Mouse (Mus musculus): Measurements from ENCODE around the gene Gm49721. TPM values are rescaled to one million over a fixed set of nuclear protein-coding genes. Genes with fewer than 3 reads are reported as not detected.
"Not testable (repeated sequence)": the region's sequence is repeated elsewhere in the genome, so short reads cannot be mapped to it uniquely, and the experiment has no call there.

The Gm49721 gene
- total and polyA plus RNA-seq, 2 experiments from 2014 or later: 0.13 to 0.19 TPM

DNA sequence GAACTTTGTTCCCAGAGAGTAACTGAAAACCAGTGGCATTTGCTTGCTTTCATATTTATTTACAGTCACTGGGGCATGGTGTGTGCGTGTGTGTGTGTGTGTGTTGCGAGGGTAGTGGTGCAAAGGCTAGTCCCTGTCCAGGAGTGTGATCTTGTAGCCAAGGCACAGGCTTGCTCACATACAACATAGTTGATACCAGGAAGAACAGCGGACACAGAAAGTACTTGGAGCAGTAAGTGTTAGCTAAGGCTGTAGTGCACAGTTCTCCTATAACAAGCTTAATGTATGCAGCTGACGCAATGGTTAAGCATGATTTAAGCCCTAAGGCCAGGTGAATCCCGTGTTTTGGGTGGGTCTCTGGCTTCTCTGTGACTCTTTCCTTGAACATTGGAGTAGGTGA, 676 bp downstream of the Gm49721 start:
- not testable (repeated sequence) for DNase-seq; H3K9ac ChIP-seq; H3K36me3 ChIP-seq (ENCODE audit: insufficient read depth); H3K27ac ChIP-seq (ENCODE audit: low read depth, low read length); H3K27me3 ChIP-seq (ENCODE audit: insufficient read depth, low read length); ATAC-seq; H3K9me3 ChIP-seq (ENCODE audit: low read length); H3K4me1 ChIP-seq (ENCODE audit: insufficient read depth)
- peak overlapping the region; percentile 65 for H3K4me2 ChIP-seq (ENCODE audit: low read depth)
- WGBS: 7% methylated on average over 4 of the region's 5 CpGs
- H3K4me3 ChIP-seq (ENCODE audit: low read depth, low read length): peak overlapping the region; percentile 39

GRCm38 (mm10) chr17:6980144-6980543, 1.4 kb downstream of the Gm49721 start:
- not testable (repeated sequence) for DNase-seq; H3K9me3 ChIP-seq (ENCODE audit: low read length); H3K27me3 ChIP-seq (ENCODE audit: insufficient read depth, low read length); H3K4me1 ChIP-seq (ENCODE audit: insufficient read depth); ATAC-seq; H3K9ac ChIP-seq; H3K4me3 ChIP-seq (ENCODE audit: low read depth, low read length); H3K27ac ChIP-seq (ENCODE audit: low read depth, low read length); H3K4me2 ChIP-seq (ENCODE audit: low read depth); H3K36me3 ChIP-seq (ENCODE audit: insufficient read depth)
- 98% methylated on average over 5 of the region's 8 CpGs for WGBS

DNA sequence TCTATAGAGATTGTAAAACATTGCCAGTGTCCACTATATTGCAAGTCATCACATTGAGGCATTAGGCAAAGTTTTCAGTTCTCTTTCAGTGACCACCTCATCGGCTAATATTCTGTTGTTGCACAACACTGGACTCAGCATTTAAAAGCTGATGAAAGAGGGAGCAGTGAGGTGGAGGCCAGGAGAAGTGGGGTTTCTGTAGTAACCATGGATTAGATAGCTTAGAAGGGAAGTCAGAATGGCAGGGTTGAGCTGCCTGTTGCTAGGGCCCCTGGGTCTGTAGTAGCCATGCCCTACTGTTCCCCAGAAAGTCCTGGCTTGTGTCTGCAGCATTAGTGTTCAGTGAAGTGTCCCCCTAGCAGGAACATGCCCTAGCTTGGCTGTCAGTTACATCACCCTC, 7.4 kb downstream of the Gm49721 start:
- 87% methylated on average over 1 of the region's 1 CpGs for WGBS
- not testable (repeated sequence) for H3K27ac ChIP-seq (ENCODE audit: low read depth, low read length); H3K4me1 ChIP-seq (ENCODE audit: insufficient read depth); H3K27me3 ChIP-seq (ENCODE audit: insufficient read depth, low read length); ATAC-seq; DNase-seq; H3K9ac ChIP-seq; H3K36me3 ChIP-seq (ENCODE audit: insufficient read depth); H3K4me2 ChIP-seq (ENCODE audit: low read depth); H3K4me3 ChIP-seq (ENCODE audit: low read depth, low read length); H3K9me3 ChIP-seq (ENCODE audit: low read length)

DNA sequence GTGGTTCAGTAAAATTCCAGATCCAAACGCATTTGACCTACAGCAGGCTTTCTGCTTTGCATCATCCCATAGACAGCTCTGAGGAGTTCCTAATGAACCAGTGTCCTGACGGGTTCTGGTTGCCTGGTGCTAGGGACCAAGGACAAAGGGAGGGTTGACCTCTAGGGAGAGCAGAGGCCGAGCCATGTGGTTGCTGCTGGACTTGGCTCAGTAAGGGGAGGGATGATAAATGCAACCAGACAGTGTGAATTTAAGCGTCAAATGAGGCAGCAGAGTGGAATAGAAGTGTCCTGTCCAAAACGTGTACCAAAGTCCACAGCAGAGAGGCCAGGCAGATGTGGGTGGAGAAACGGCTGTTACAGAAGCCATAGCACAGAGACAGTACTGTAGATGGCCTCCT, 16.8 kb downstream of the Gm49721 start:
- not testable (repeated sequence) for H3K27me3 ChIP-seq (ENCODE audit: insufficient read depth, low read length); H3K9ac ChIP-seq; H3K4me1 ChIP-seq (ENCODE audit: insufficient read depth); H3K4me2 ChIP-seq (ENCODE audit: low read depth); H3K4me3 ChIP-seq (ENCODE audit: low read depth, low read length); DNase-seq; H3K27ac ChIP-seq (ENCODE audit: low read depth, low read length); ATAC-seq; H3K36me3 ChIP-seq (ENCODE audit: insufficient read depth); H3K9me3 ChIP-seq (ENCODE audit: low read length)
- no CpG with 5 or more reads among the region's 6 CpGs for WGBS

GRCm38 (mm10) chr17:6996826-6997225, 18.1 kb downstream of the Gm49721 start:
- 82% methylated on average over 8 of the region's 8 CpGs for WGBS
- H3K4me2 ChIP-seq (ENCODE audit: low read depth); H3K27me3 ChIP-seq (ENCODE audit: insufficient read depth, low read length); H3K27ac ChIP-seq (ENCODE audit: low read depth, low read length); DNase-seq; ATAC-seq; H3K9me3 ChIP-seq (ENCODE audit: low read length); H3K36me3 ChIP-seq (ENCODE audit: insufficient read depth); H3K4me1 ChIP-seq (ENCODE audit: insufficient read depth); H3K4me3 ChIP-seq (ENCODE audit: low read depth, low read length); H3K9ac ChIP-seq: not testable (repeated sequence)

GRCm38 (mm10) chr17:6997778-6998490, 19.2 kb downstream of the Gm49721 start:
- not testable (repeated sequence) for ATAC-seq

DNA sequence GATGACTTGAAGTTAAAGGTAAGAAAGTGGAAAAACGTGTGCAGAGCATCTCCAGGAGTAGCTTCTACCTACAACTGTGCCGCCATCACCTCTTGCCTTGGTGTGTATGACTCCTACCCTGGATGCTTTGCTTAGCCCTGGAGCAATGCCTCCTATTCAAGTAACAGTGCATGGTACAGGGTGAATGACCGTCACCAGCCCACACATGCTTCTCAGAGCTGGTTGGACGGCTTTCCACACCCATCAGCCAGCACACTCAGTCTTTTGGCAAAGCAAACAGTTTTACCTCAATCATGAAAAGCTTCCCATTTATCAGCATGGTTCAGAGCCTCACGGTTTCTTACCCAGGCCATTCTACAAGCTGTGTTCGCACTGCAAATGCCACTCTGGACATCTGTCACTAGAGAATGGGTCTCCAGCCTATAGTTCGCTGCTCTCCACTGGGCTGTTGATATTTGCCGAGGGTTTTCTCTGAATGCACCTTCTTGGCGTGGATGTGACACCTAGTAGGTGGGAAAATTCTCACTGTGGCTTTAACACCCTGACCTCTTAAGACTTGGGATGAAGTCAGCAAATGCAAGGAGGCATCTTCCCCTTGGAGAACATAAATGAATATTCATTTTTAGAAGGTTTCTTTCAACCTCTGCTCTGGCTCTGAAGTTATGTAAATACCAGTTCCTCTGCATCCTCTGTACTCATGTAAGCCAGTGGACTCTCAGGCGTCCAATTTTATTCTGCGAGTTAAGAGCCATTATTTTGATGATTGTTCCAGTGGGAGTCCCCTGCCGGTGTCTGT, 23.3 kb downstream of the Gm49721 start:
- not testable (repeated sequence) for DNase-seq; H3K4me2 ChIP-seq (ENCODE audit: low read depth); ATAC-seq; H3K36me3 ChIP-seq (ENCODE audit: insufficient read depth); H3K27ac ChIP-seq (ENCODE audit: low read depth, low read length); H3K9ac ChIP-seq; H3K9me3 ChIP-seq (ENCODE audit: low read length); H3K4me3 ChIP-seq (ENCODE audit: low read depth, low read length); H3K27me3 ChIP-seq (ENCODE audit: insufficient read depth, low read length); H3K4me1 ChIP-seq (ENCODE audit: insufficient read depth)
- 77% methylated on average over 8 of the region's 12 CpGs for WGBS

More at GRCm38 (mm10) chr17:6997778-6998490, 19.2 kb downstream of the Gm49721 start:
- DNase-seq; H3K4me3 ChIP-seq (ENCODE audit: low read depth, low read length); H3K4me1 ChIP-seq (ENCODE audit: insufficient read depth); H3K27ac ChIP-seq (ENCODE audit: low read depth, low read length); H3K4me2 ChIP-seq (ENCODE audit: low read depth); H3K36me3 ChIP-seq (ENCODE audit: insufficient read depth); H3K27me3 ChIP-seq (ENCODE audit: insufficient read depth, low read length); H3K9me3 ChIP-seq (ENCODE audit: low read length); H3K9ac ChIP-seq: not testable (repeated sequence)
- 100% methylated on average over 1 of the region's 7 CpGs for WGBS

DNA sequence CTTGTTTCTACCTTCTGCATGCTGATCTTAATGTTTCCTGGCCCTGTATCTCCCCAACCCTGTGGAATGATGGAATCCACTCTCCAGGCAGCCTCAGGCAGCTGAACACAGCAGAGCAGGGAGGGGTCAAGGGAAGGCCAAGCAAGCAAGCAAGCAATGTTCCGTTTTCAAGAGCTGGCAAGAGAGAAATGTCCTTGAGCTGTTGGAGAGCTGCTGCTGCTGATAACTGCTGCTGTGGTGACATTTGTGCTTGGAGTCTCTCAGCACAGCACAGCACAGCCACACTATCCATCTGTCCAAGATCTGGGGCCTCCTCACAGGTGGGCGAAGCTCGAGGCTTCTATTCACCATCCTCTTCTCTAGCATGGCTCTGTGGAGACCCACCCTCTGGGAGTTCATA, 24.7 kb downstream of the Gm49721 start:
- no CpG with 5 or more reads among the region's 3 CpGs for WGBS
- ATAC-seq; H3K9ac ChIP-seq; H3K27ac ChIP-seq (ENCODE audit: low read depth, low read length); H3K36me3 ChIP-seq (ENCODE audit: insufficient read depth); H3K4me2 ChIP-seq (ENCODE audit: low read depth); H3K4me3 ChIP-seq (ENCODE audit: low read depth, low read length); DNase-seq; H3K4me1 ChIP-seq (ENCODE audit: insufficient read depth); H3K27me3 ChIP-seq (ENCODE audit: insufficient read depth, low read length); H3K9me3 ChIP-seq (ENCODE audit: low read length): not testable (repeated sequence)

GRCm38 (mm10) chr17:7005646-7006045, 26.9 kb downstream of the Gm49721 start:
- 21% methylated on average over 3 of the region's 4 CpGs for WGBS
- H3K4me3 ChIP-seq (ENCODE audit: low read depth, low read length): not testable (repeated sequence)

DNA sequence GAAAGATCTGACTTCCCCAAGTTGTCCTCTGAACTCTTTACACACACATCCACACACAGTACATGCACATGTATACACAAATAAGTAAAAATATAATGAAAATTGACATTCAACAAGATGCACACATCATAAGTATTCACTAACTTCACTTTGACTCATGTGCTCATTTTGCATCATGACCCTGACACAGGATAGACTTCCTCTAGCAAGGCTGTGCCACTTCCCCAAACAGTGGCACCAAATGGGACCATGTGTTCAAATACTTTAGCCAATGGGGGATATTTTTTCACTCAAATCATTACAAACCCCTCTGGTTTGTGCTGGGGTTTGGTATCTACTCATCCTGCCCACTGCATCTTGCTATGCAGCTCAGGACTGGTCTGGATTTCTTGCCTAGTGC, 30.2 kb downstream of the Gm49721 start:
- ATAC-seq; DNase-seq; H3K4me1 ChIP-seq (ENCODE audit: insufficient read depth); H3K36me3 ChIP-seq (ENCODE audit: insufficient read depth); H3K27ac ChIP-seq (ENCODE audit: low read depth, low read length); H3K4me3 ChIP-seq (ENCODE audit: low read depth, low read length); H3K4me2 ChIP-seq (ENCODE audit: low read depth); H3K9ac ChIP-seq; H3K9me3 ChIP-seq (ENCODE audit: low read length); H3K27me3 ChIP-seq (ENCODE audit: insufficient read depth, low read length): not testable (repeated sequence)

More at GRCm38 (mm10) chr17:7005646-7006045, 26.9 kb downstream of the Gm49721 start:
- not testable (repeated sequence) for H3K9me3 ChIP-seq (ENCODE audit: low read length); H3K36me3 ChIP-seq (ENCODE audit: insufficient read depth); H3K9ac ChIP-seq; H3K27me3 ChIP-seq (ENCODE audit: insufficient read depth, low read length); H3K4me2 ChIP-seq (ENCODE audit: low read depth); H3K4me1 ChIP-seq (ENCODE audit: insufficient read depth); ATAC-seq; H3K27ac ChIP-seq (ENCODE audit: low read depth, low read length); DNase-seq
